Mouse (Mus musculus): Measurements from ENCODE around the gene Snrnp25. TPM values are rescaled to one million over a fixed set of nuclear protein-coding genes. Genes with fewer than 3 reads are reported as not detected.

Gene Snrnp25
- polyA plus RNA-seq, 1 experiment from 2014 or later, result 61.1 TPM

DNA sequence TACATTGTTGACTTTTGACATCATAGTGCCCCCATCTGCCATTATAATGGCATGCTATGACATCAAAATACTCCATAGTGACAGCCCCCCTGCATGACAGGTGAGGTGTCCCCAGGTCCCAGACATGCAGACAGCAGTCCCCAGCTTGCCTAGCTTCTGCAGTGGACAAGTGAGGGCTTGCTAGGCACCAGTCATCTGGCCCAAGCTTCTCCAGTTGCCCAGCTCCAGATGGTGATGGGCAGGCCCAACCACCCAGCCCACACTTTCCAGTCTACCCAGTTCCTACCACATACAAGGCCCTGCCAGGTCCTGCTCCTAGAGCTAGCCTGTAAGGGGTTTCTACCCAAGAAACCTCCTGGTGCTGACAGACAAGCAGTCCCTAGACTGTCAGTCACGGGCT lies 26.7 kb upstream of the Snrnp25 start:
- Histone ChIP-seq H3K9me3 (ENCODE audit: low read length) (no peaks in the 10 kb centered on the region), H3K4me3 (ENCODE audit: low read length) (no peak overlapping the region), H3K27me3 (ENCODE audit: insufficient read depth, low read length) (0 out of 2 replicates have a peak, but pooled peaks cover 3% of the 10 kb centered on the region), H3K4me1 (ENCODE audit: insufficient read depth, low read length) (no peaks in the 10 kb centered on the region), H3K36me3 (ENCODE audit: insufficient read depth, low read length) (no peaks in the 10 kb centered on the region), H3K27ac (ENCODE audit: low read length) (no peak overlapping the region), H3K4me2 (replicated peaks; ENCODE audit: low read depth, low read length) (no peak overlapping the region), H3K9ac (replicated peaks; ENCODE audit: low read length) (no peak overlapping the region)
- no peak for ATAC-seq (ENCODE audit: low FRiP score, low TSS enrichment)
- WGBS, result 88% methylated on average over 1 of the region's 1 CpGs

DNA sequence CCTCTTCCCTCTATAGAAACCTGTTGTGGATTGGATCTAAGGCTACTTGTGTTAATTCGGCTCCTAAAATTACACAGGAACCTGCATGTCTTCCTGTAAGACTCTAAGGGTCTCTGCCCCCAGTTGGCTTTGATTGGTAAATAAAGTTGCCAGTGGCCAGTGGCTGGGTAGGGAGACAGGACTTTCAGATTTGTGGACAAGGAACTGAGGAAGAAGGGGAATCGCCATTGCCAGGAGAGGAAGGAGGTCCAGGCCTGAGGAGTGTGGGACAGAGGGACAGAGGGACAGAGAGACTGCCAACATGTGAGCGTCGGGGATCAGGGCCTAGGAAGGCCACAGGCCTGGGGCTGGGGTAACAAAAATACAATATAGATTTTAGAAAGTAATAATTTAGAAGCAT lies 24.0 kb upstream of the Snrnp25 start:
- H3K4me2 ChIP-seq (replicated peaks; ENCODE audit: low read depth, low read length), result no peak overlapping the region
- H3K27ac ChIP-seq (ENCODE audit: low read length), result no peak overlapping the region
- no peak for ATAC-seq (ENCODE audit: low FRiP score, low TSS enrichment)
- no peaks in the 10 kb centered on the region for H3K36me3 ChIP-seq (ENCODE audit: insufficient read depth, low read length)
- no peaks in the 10 kb centered on the region for H3K4me1 ChIP-seq (ENCODE audit: insufficient read depth, low read length)
- 80% methylated on average over 4 of the region's 4 CpGs for WGBS
- no peak overlapping the region for H3K9ac ChIP-seq (replicated peaks; ENCODE audit: low read length)
- H3K27me3 ChIP-seq (ENCODE audit: insufficient read depth, low read length), result 0 out of 2 replicates have a peak, but pooled peaks cover 3% of the 10 kb centered on the region
- no peaks in the 10 kb centered on the region for H3K9me3 ChIP-seq (ENCODE audit: low read length)
- no peak overlapping the region for H3K4me3 ChIP-seq (ENCODE audit: low read length)

DNA sequence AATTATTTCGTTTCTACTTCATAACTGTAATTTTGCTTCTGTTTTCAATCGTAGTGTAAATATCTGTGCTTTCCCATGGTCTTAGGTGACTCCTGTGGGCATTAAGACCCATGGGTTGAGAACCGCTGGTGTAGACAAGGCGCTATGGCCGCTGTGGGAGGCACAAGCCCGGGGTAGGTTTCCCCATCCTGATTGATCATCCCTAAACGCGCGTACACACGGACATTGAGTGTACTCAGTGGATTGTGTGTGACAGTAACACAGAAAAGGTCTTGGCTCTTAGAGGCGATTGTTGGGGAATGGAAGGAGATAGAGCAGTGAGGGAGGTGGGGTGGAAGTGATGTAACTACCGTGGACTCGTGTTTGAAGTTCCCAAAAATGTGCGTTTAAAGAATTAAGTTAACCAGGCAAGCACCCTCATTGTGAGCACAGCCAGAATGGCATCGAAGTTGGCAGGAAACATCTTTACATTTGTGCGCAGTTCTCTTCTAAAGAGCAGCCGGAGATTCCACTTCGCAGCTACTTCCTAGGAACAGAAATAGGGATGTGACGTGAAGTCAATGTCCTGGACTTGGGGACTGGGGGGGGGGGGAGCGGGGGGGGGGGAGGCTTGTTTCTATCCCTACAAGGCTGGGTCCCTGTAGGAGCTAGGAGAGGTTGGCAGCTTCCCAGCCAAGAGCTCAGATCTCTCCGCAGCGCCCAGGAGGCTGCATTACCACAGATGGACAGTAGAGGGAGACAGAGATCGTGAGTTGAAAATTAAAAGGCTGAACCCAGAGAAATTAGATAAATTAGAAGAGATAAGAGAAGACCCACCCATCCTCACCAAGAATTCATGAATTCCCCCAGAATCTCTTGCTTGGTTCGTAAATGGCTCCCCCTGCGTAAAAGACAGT lies 23.0 kb upstream of the Snrnp25 start:
- Histone ChIP-seq H3K27me3 (ENCODE audit: insufficient read depth, low read length) (0 out of 2 replicates have a peak, but pooled peaks cover 3% of the 10 kb centered on the region), H3K4me3 (ENCODE audit: low read length) (no peak overlapping the region), H3K4me2 (replicated peaks; ENCODE audit: low read depth, low read length) (no peak overlapping the region), H3K36me3 (ENCODE audit: insufficient read depth, low read length) (no peaks in the 10 kb centered on the region), H3K27ac (ENCODE audit: low read length) (no peak overlapping the region), H3K9ac (replicated peaks; ENCODE audit: low read length) (no peak overlapping the region), H3K9me3 (ENCODE audit: low read length) (0 out of 2 replicates have a peak, but pooled peaks cover 1% of the 10 kb centered on the region), H3K4me1 (ENCODE audit: insufficient read depth, low read length) (no peaks in the 10 kb centered on the region)
- WGBS, result 48% methylated on average over 25 of the region's 25 CpGs
- ATAC-seq (ENCODE audit: low FRiP score, low TSS enrichment), result no peak

DNA sequence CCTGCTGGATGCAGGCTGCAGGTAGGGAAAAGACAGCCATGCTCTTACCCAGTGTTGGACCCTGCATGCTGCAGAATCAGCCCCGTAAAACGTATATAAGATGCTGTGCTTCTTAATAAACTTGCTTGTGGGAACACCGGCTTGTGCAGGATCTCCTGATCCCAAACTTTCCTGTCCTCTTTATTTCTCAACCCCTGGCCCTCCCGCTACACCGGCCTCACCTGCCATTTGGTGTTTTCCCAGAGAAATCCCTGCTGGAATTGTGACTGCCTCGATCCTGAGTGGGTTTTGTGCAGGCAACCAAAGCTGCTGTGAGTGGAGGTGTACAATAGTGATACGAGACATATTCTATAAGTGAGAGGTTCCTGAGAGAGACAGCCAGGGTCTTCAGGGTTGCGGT lies 20.7 kb upstream of the Snrnp25 start:
- Histone ChIP-seq H3K4me3 (ENCODE audit: low read length) (no peak overlapping the region), H3K4me1 (ENCODE audit: insufficient read depth, low read length) (no peaks in the 10 kb centered on the region), H3K27me3 (ENCODE audit: insufficient read depth, low read length) (0 out of 2 replicates have a peak, but pooled peaks cover 3% of the 10 kb centered on the region), H3K27ac (ENCODE audit: low read length) (no peak overlapping the region), H3K4me2 (replicated peaks; ENCODE audit: low read depth, low read length) (no peak overlapping the region), H3K9me3 (ENCODE audit: low read length) (0 out of 2 replicates have a peak, but pooled peaks cover 2% of the 10 kb centered on the region), H3K9ac (replicated peaks; ENCODE audit: low read length) (no peak overlapping the region), H3K36me3 (ENCODE audit: insufficient read depth, low read length) (no peaks in the 10 kb centered on the region)
- no peak for ATAC-seq (ENCODE audit: low FRiP score, low TSS enrichment)
- WGBS, result 87% methylated on average over 8 of the region's 8 CpGs

DNA sequence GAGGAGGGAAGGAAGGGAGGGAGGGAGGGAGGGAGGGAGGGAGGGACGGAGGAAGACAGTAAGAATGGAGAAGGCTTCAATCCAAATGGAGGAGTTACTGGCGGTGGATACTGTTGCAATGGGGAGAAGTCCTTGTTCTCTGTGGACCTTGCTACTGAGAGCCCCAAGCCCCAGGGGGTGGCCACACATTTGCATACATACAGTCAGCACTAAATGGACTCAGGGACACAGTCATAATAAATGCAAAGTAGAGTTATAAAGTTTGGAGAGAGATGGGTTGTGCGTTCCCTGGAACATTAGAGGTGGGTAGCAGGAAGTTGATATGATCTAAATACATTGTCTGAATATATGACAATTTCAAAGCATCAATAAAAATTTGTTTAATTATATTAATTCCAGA lies 19.2 kb upstream of the Snrnp25 start:
- Histone ChIP-seq H3K27me3 (ENCODE audit: insufficient read depth, low read length) (0 out of 2 replicates have a peak, but pooled peaks cover 3% of the 10 kb centered on the region), H3K4me3 (ENCODE audit: low read length) (no peak overlapping the region), H3K4me2 (replicated peaks; ENCODE audit: low read depth, low read length) (no peak overlapping the region), H3K9ac (replicated peaks; ENCODE audit: low read length) (no peak overlapping the region), H3K27ac (ENCODE audit: low read length) (no peak overlapping the region), H3K36me3 (ENCODE audit: insufficient read depth, low read length) (no peaks in the 10 kb centered on the region), H3K4me1 (ENCODE audit: insufficient read depth, low read length) (no peaks in the 10 kb centered on the region), H3K9me3 (ENCODE audit: low read length) (0 out of 2 replicates have a peak, but pooled peaks cover 2% of the 10 kb centered on the region)
- no peak for ATAC-seq (ENCODE audit: low FRiP score, low TSS enrichment)
- WGBS, result 89% methylated on average over 3 of the region's 3 CpGs

DNA sequence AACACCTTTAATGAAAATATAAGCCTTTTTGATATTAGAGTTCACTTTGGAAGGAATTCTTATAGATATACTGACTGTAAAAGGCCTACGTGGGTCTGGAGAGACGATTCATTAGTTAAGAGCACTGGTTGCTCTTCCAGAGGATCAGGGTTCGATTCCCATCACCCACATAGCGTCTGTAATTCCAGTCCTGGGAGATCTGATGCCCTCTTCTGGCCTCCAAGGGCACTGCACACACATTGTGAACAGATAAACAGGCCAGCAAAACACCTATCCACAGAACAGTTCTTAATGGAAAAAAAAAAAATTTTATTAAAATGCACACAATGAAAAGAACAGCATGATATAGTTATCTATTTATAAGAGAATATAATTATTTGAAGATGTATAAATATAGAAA lies 18.0 kb upstream of the Snrnp25 start:
- H3K4me1 ChIP-seq (ENCODE audit: insufficient read depth, low read length), result no peaks in the 10 kb centered on the region
- no peak overlapping the region for H3K4me2 ChIP-seq (replicated peaks; ENCODE audit: low read depth, low read length)
- no peak for ATAC-seq (ENCODE audit: low FRiP score, low TSS enrichment)
- H3K9ac ChIP-seq (replicated peaks; ENCODE audit: low read length), result no peak overlapping the region
- 0 out of 2 replicates have a peak, but pooled peaks cover 2% of the 10 kb centered on the region for H3K9me3 ChIP-seq (ENCODE audit: low read length)
- H3K4me3 ChIP-seq (ENCODE audit: low read length), result no peak overlapping the region
- H3K36me3 ChIP-seq (ENCODE audit: insufficient read depth, low read length), result no peaks in the 10 kb centered on the region
- no peak overlapping the region for H3K27ac ChIP-seq (ENCODE audit: low read length)
- H3K27me3 ChIP-seq (ENCODE audit: insufficient read depth, low read length), result no peaks in the 10 kb centered on the region
- WGBS, result 87% methylated on average over 4 of the region's 4 CpGs

DNA sequence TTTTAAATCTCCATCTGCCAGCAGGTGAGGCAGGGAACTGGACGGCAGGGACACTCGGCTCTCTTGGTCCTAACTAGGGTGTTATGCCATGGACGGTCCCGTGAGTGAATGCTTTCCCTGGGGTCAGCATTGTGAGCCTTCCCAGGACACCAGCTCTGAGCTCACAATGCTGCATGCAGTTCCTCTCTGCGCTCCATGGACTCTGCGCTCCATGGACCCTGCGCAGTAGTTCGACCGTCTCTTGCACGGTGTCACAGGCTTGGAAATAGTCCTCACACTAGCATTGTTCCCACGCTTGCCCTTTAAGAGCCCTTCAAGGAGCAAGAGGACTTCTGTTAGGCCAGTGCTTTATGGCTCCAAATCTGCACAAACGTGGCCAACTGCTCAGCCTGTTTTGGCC lies 16.3 kb upstream of the Snrnp25 start:
- WGBS, result 82% methylated on average over 12 of the region's 12 CpGs
- H3K9ac ChIP-seq (replicated peaks; ENCODE audit: low read length), result no peak overlapping the region
- H3K27me3 ChIP-seq (ENCODE audit: insufficient read depth, low read length), result no peaks in the 10 kb centered on the region
- H3K9me3 ChIP-seq (ENCODE audit: low read length), result 0 out of 2 replicates have a peak, but pooled peaks cover 2% of the 10 kb centered on the region
- no peak overlapping the region for H3K4me3 ChIP-seq (ENCODE audit: low read length)
- H3K27ac ChIP-seq (ENCODE audit: low read length), result no peak overlapping the region
- no peak for ATAC-seq (ENCODE audit: low FRiP score, low TSS enrichment)
- no peak overlapping the region for H3K4me2 ChIP-seq (replicated peaks; ENCODE audit: low read depth, low read length)
- no peaks in the 10 kb centered on the region for H3K36me3 ChIP-seq (ENCODE audit: insufficient read depth, low read length)
- no peaks in the 10 kb centered on the region for H3K4me1 ChIP-seq (ENCODE audit: insufficient read depth, low read length)

DNA sequence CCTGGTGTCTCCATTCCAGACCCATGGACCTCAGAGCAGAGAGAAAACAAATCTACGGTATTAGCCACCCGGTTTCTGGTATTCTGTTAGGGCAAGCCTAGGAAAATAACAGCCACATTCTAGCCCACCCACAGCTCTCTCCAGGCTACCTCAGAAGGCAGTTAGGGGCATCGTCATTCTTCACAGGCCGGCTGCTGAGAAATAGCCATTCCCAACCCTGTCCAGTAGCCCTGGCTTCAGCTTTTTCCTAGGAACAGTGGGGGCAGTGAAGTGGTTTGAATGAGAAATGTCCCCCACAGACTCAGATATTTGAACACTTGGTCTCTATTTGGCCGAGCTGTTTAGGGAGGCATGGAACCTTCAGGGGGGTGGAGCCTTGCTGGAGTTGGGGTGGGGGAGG lies 15.8 kb upstream of the Snrnp25 start:
- Histone ChIP-seq H3K27me3 (ENCODE audit: insufficient read depth, low read length) (no peaks in the 10 kb centered on the region), H3K27ac (ENCODE audit: low read length) (no peak overlapping the region), H3K4me2 (replicated peaks; ENCODE audit: low read depth, low read length) (no peak overlapping the region), H3K4me3 (ENCODE audit: low read length) (no peak overlapping the region), H3K4me1 (ENCODE audit: insufficient read depth, low read length) (no peaks in the 10 kb centered on the region), H3K36me3 (ENCODE audit: insufficient read depth, low read length) (no peaks in the 10 kb centered on the region), H3K9me3 (ENCODE audit: low read length) (0 out of 2 replicates have a peak, but pooled peaks cover 2% of the 10 kb centered on the region), H3K9ac (replicated peaks; ENCODE audit: low read length) (no peak overlapping the region)
- 72% methylated on average over 5 of the region's 5 CpGs for WGBS
- ATAC-seq (ENCODE audit: low FRiP score, low TSS enrichment), result no peak

DNA sequence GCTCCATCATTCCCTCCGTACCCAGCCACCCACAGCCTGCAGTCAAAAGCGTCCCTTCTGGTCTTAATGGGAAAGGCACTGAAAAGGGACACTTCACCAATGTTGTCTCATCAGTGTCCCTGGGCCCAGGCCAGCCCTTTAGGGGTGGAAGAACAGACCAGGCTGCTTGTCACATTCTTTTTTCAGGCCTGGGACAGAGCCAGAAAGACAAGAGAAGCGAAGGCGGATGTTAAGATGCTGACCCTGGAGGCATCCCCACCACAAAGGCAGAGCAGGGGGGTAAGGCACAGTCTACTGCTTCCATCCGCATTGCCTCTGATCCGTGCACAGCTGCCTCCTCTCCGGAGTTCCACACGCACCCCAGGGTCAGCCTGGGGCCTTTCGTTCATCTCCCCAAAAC lies 15.1 kb upstream of the Snrnp25 start:
- 84% methylated on average over 9 of the region's 9 CpGs for WGBS
- Histone ChIP-seq H3K4me3 (ENCODE audit: low read length) (no peak overlapping the region), H3K27ac (ENCODE audit: low read length) (no peak overlapping the region), H3K27me3 (ENCODE audit: insufficient read depth, low read length) (no peaks in the 10 kb centered on the region), H3K9ac (replicated peaks; ENCODE audit: low read length) (no peak overlapping the region), H3K9me3 (ENCODE audit: low read length) (0 out of 2 replicates have a peak, but pooled peaks cover 2% of the 10 kb centered on the region), H3K36me3 (ENCODE audit: insufficient read depth, low read length) (no peaks in the 10 kb centered on the region), H3K4me2 (replicated peaks; ENCODE audit: low read depth, low read length) (no peak overlapping the region), H3K4me1 (ENCODE audit: insufficient read depth, low read length) (no peaks in the 10 kb centered on the region)
- ATAC-seq (ENCODE audit: low FRiP score, low TSS enrichment), result no peak

DNA sequence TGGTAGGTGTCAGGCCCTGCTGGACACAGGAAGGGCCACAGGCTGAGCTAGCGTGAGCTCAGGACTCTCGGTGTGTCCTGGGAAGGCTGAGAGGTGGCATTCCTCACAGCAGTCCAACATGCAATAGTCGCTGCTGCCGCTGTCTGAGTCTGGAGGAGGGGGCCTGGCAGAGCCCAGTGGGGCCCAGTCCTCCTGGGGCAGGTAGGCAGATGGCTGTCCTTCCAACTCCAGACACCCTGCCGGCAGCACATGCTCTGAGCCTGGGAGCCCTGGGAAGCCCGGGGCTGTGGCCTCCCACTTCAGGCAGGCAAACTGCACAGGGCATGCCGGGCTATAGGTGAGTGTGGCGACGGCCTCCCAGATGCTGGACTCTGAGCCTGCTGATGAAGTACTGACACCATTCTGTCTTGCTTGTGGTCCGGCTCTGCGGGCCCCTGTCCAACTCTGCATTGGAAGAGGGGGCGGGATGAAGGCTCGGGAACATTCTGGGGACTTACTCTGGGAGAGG lies 14.6 kb upstream of the Snrnp25 start:
- WGBS, result 70% methylated on average over 13 of the region's 13 CpGs
- ATAC-seq (ENCODE audit: low FRiP score, low TSS enrichment), result no peak
- H3K27me3 ChIP-seq (ENCODE audit: insufficient read depth, low read length), result no peaks in the 10 kb centered on the region

More for the DNA sequence above, 14.6 kb upstream of the Snrnp25 start:
- no peak overlapping the region for H3K4me2 ChIP-seq (replicated peaks; ENCODE audit: low read depth, low read length)
- H3K36me3 ChIP-seq (ENCODE audit: insufficient read depth, low read length), result no peaks in the 10 kb centered on the region
- H3K4me3 ChIP-seq (ENCODE audit: low read length), result no peak overlapping the region
- H3K9me3 ChIP-seq (ENCODE audit: low read length), result 0 out of 2 replicates have a peak, but pooled peaks cover 2% of the 10 kb centered on the region
- no peaks in the 10 kb centered on the region for H3K4me1 ChIP-seq (ENCODE audit: insufficient read depth, low read length)
- H3K27ac ChIP-seq (ENCODE audit: low read length), result no peak overlapping the region
- no peak overlapping the region for H3K9ac ChIP-seq (replicated peaks; ENCODE audit: low read length)
